Mouse (Mus musculus): ENCODE measurements around the gene Dytn.

GRCm38 (mm10) chr1:63730240-63730771, 43.6 kb upstream of the Dytn start, which contains the start of the genes Mdh1b and Fastkd2:
- TF ChIP-seq CTCF (IDR thresholded peaks at IDR 0.05; ENCODE audit: low read depth, low read length) (no peak), POLR2A (IDR thresholded peaks at IDR 0.05; ENCODE audit: borderline replicate concordance, low read depth, low read length) (no peak)
